Mouse (Mus musculus) ES-Bruce4 (cell line): ENCODE measurements around the gene Tmem238.

Experiments used
- CTCF ChIP-seq: IDR thresholded peaks from one replicate; pipeline ENCODE4 v1.8.1; 2011; ENCODE audit warnings: low read depth, low read length
- POLR2A ChIP-seq: IDR thresholded peaks from one replicate; pipeline ENCODE4 v1.8.1; 2011; ENCODE audit warnings: low read length; ENCODE audit not compliant: insufficient read depth

- TF ChIP-seq CTCF = no peak
- TF ChIP-seq POLR2A = no peak
Measured at GRCm38 (mm10) chr7:4759670-4760069, 29.8 kb downstream of the Tmem238 start.
